Mouse (Mus musculus): ENCODE measurements around the gene Csrp3. TPM values are rescaled to one million over a fixed set of nuclear protein-coding genes. Genes with fewer than 3 reads are reported as not detected.
A peak's percentile ranks its signal among the peaks of the same experiment; 100 is the strongest.

Csrp3 gene
- total RNA-seq, 2 experiments from 2014 or later, result 12.1 to 12.2 TPM

DNA sequence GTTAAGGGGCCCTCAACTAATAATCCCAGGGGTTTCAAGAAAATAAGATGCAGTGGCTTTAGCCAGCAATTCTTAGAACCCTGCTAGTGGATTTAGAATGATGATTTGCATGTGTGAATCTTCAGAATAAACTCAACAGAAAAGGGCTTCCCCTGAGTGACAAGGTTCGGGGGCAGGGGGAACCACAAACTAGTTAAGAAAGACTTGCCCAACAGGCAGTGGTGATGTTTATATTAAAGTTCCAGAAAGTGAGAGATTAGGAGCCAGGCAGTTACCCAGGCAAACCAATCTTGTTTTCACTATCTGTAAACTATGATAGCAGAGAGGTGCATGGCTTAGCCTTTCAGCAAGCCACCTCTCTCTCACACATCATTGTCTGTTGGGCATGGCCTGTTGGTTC is 15.1 kb downstream of the Csrp3 start:
- 0 out of 2 replicates have a peak, but pooled peaks have one; percentile 33 for ATAC-seq (ENCODE audit: poor library complexity, severe bottlenecking)

DNA sequence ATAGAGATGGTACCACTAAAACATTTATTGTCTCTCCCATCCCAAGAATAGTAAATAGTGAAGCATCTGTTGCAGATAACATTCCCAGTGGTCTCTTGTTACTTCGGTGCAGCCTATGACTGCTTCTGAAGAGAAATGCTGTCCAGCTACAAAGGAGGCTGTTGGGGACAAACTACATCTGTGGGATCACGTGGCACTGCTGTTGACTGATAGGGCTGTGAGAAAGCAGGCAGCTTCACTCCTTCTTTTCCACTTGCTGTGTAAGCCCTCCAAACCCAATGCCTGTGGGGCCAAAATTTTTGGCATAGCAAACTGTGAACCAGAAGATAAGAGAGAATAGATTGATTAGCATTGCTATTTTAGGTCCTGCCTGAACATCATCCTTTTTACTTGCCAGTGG is 17.4 kb downstream of the Csrp3 start:
- no peak for ATAC-seq (ENCODE audit: poor library complexity, severe bottlenecking)

DNA sequence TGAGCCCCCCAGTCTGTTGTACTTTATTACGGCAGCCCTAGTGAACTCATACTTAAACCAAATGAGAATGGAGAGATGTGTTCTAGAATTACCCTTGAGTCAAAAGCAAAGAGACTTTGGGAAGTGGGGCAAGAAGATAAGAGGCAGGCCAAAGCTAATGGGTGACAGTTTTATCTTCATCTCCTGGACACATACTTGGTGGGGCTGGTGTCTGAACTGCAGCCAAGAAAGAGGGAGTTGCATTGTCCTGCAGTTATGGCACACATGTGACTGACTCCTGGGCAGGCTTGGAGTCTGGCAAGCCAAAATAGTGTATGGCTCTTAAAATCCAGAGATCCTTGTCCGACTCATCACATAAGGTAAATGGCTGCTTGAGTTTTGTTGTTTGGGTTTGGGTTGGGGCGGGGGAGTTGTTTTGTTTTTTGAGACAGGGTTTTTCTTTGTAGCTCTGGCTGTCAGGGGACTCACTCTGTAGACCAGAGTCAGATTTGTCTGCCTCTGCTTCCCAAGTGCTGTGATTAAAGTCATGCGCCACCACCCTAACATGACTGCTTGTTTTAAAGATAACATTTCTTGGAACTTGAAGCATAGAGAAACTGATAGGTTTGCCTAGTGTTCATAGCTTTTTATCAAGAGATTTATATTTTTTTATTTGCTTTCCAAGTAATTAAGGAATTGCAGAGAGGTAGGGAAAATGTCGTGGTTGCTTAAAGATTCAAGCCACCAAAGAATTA is 18.5 kb downstream of the Csrp3 start:
- ATAC-seq (ENCODE audit: poor library complexity, severe bottlenecking), result no peak

DNA sequence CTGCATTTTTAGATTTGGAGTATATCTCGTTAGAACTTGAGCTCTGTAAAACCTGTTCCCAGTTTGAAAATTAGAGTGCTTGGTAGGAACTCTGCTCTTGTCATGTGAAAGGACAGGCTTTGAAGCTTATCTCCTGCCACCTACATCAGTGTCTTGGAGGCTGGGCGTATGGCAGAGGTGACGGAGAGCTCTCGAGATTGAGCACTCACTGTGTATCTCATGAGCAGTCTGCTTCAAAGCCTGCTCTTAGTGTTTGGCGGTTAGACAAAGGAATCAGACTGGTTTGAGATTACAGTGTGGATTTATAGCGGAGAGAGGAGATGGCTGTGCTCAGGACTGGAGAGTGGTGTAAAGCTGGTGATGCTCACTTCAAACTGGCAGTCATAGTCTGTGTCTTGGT is 22.7 kb downstream of the Csrp3 start:
- no peak for ATAC-seq (ENCODE audit: poor library complexity, severe bottlenecking)

DNA sequence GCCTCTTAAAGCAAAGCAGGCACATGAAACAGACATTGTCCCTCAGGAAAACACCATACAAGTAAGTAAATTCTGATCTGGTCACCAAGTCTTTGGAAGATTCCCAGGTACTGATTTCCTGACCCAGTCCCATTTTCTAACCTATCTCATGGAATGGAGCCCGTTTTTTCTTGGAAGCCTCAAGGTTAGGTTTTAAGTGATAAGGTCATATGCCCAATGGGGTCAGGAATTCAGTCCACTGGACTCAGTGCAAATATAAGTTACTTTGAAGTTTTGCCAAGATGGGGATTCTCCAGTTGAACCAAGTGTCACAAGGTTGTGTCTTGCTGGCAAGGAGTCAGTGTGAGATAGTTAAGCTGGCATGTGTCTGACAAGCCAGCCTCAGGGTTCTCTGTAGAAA is 23.2 kb downstream of the Csrp3 start:
- no peak for ATAC-seq (ENCODE audit: poor library complexity, severe bottlenecking)

DNA sequence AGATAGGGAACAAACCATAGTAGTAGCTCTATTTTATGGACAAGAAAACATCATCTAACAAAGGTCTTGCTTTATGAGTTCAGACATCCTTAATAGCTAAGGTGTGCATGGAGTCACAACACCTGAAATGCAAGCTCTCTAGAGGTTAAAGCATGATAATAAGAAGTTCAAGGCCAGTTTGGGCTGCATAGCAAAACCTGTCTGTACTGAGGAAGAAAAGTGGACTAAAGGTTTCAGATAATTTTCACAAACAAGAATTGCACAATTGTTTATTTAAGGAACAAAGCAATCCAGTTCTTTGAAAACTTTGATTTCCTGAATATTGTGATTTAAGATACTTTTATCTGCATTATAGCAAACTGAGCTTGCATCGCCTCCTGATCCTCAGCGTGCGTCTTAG is 24.2 kb downstream of the Csrp3 start:
- no peak for ATAC-seq (ENCODE audit: poor library complexity, severe bottlenecking)

DNA sequence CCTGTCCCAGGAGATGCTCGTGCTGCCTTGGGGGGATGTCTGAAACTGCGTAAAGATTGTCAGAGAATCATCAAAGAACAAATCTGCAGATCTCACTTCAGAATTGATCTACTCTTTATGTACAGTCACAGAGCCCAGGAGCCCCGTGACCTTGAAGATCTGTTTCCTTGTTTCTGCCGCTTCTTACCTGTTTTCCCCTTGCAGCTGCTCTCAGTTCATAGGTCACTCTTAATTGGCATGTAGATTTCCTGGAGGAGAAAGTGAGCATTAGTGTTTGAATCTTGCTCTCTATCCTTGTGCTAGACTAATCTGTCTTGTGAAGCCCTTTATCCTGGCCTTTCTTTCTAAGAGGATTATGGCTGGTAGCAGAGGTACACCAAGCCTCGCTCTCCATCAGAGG is 26.2 kb downstream of the Csrp3 start:
- ATAC-seq (ENCODE audit: poor library complexity, severe bottlenecking), result no peak

DNA sequence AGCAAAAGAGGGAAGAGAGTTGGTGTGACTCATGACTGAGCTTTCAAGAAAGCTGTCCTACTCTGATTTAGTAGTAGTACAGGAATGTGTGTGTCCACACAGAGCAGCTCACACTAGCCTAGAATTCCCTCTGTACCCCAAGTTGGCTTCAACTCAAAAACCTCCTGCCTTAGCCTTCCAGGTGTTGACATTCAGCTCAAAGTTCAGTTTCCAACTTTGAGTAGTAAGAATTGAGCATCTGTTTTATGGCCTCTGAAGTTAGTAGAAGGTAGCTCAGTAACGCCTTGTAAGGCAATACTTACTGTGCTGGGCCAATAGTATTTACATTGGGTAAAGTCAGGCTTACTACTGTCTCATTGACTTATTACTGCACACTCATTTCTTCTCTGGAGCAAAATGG is 34.2 kb downstream of the Csrp3 start:
- no peak for ATAC-seq (ENCODE audit: poor library complexity, severe bottlenecking)

DNA sequence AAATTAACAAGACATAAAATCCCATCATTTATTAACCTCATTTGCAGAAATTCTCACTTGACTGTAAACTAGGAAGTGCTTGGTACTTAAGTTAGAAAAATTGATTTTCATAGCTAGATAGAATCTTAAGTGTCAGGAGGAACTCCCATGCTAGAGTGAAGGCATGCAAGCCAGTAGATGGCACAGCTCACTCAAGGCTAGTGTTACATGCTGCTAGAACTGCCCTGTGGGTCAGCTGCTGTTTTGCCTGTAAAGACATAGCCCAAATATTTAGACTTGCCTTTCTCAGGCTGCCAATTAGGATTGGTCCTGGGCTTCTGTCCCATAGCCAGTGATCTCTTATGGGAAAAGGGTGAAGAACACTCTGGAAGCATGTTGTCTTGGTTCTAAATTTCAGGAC is 35.5 kb downstream of the Csrp3 start:
- no peak for ATAC-seq (ENCODE audit: poor library complexity, severe bottlenecking)

DNA sequence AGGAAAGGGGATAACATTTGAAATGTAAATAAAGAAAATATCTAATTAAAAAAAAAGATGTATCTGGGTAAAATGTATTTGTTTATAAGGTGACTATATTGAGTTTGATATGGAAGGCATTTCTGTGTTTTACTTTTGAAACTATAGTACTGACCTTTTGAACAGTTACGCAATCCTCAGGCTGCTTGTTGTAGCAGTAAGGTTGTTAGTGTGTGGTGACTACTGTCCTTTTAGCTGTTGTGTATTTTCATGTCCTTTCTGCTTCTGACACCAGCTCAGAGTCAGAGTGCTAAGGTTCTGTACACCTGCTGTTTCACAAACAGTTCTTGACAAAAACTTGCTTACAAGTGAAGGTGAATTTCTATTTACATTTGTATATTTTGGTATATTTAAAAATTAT is 37.2 kb downstream of the Csrp3 start:
- ATAC-seq (ENCODE audit: poor library complexity, severe bottlenecking), result no peak

DNA sequence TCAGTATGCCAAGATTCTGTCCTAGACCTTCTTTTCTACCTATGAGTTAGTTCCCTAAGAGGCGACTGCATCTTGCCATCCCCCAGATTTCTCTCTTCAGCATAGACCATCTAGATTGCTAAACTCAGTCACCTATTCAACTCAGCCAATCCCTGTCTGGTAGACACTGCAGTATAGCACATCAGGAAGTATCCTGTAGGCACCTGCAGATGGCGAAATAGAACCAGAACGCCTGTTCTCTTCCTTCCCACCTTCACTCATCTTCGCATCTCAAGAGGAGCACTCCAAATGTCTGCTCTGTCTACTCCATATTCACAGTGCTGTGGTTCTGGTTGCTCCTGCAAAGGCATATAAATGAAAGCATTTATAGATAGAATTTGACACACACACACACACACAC is 41.2 kb downstream of the Csrp3 start:
- ATAC-seq (ENCODE audit: poor library complexity, severe bottlenecking), result no peak

DNA sequence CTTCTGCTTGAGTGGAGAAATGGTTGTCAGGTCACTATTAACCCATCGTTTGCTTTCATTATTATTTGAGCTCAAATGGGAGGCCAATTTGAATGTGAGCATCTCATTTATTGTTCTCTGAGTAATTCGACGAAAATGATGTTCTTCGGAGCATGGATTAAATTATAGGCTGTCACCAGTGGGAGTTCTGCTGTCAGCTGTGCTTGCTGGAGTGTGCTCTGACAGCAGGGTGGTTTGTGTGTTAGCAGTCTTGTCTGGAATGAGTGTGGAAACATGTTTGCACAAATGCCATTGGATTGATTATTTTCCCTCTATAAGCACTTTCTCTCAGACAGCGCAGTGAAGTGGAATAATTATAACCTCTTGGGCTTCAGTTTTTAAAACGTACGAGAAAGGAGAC is 44.5 kb downstream of the Csrp3 start:
- no peak for ATAC-seq (ENCODE audit: poor library complexity, severe bottlenecking)

DNA sequence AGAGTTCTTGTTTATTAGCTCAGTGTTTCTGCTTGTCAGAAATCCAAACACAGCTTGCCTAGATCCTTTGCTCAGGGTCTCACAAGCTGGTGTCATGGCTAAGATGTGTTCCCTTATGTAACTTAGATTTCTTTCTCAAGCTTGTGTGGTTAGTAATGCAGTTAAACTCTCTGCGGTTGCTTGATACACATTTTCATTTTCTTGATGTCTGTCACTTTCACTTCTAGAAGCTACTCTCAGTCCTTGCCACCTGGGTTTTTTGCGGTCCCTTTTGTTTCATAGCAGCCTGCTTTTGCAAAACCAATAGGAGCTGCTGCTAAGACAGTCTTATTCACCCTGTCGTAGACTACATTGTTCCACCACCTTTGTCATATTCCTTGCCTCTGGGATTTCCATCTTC is 52.7 kb downstream of the Csrp3 start:
- ATAC-seq (ENCODE audit: poor library complexity, severe bottlenecking), result peak; percentile 77

DNA sequence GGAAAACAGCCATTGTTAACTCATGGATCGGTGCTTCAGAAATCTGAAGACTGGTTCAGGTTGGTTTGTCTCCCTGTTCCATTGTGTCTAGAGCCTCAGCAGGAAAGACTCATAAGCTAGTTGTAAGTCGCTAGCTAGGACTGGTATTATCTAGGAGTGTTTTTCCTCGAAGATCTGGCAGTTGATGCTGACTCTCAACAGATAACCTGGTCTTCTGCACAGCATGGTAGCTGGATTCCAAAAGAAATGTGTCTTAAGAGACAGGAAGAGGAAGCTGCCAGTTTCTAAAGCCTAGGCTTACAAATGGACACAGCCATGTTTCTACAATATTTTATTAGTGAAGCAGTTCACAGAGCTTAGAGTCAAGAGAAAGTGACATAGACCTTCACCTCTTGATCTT is 56.4 kb downstream of the Csrp3 start:
- no peak for ATAC-seq (ENCODE audit: poor library complexity, severe bottlenecking)

DNA sequence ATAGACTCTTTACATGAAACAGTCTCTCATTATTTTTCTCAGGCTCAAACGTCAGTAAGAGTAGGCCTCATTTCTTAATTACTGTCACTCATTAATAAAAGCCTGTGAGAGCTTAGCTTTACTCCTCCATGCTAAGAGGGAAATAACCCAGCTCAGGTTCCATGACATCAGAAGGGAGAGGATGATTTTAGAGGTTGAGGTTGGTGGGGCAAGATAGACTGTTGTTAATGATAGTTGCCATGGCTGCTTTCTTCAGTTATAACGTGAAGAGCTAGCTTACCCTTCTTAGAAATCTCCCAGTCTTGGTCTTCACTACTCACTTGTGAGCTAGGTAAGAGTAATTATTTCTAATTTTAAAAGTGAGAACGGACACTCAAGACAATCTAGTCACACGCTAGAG is 57.7 kb downstream of the Csrp3 start:
- no peak for ATAC-seq (ENCODE audit: poor library complexity, severe bottlenecking)

DNA sequence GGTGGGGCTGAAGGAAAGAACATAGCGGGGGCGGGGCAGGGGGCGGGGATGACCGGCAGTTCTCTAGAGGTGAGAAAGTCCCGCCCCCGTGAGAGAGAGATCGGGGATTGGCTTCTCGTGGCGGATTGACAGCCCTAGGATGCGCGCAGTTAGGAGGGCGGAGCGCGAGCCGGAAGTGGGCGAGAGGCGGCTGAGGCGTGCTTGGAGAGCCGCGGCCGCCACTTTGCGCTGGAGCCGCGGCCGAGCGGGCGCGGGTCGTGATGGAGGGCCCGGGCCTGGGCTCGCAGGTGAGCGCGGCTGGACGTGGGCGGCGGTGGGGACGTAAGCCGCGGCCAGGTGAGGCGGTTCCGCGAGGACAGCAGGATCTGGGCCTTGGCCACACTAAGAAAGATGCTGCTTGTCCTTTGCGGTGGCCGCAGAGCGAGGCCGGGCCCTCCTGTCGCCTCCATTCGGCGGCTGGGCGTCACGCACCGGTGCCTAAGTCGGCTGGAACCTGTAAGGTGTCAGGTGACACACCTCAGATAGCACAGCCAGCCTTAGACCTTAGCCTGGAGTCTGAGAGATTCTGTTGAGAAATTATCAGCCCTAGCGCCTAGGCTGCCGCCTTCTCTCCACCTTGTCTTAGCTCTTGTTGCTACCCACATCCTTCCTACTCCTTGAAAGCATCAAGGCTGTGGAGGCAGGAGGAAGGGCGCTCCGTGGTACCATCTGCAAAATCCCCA is 58.8 kb downstream of the Csrp3 start, which contains the start of gene Zdhhc13:
Gene Zdhhc13 (plus strand): TSS at position 153 of the 722 bp plus-strand sequence.
- peak; percentile 92 for ATAC-seq (ENCODE audit: poor library complexity, severe bottlenecking)

DNA sequence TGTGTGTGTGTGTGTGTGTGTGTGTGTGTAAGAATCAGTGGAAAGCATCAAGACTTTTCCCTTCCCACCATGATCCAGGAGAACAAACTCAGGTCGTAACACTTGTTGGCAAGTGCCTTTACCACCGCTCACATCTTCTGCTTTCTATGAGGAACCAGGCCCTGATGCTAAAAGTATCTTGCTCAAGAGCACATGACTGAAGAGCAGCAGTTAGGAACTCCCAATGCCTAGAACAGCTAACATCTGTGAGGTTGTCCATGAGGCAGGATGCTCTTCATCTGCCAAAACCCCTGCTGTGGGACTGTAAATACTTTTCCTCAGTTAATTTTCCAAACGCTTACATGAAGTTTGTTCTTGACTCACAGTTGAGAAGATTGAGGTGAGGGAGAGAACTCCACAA is 59.5 kb downstream of the Csrp3 start:
- peak; percentile 79 for ATAC-seq (ENCODE audit: poor library complexity, severe bottlenecking)

DNA sequence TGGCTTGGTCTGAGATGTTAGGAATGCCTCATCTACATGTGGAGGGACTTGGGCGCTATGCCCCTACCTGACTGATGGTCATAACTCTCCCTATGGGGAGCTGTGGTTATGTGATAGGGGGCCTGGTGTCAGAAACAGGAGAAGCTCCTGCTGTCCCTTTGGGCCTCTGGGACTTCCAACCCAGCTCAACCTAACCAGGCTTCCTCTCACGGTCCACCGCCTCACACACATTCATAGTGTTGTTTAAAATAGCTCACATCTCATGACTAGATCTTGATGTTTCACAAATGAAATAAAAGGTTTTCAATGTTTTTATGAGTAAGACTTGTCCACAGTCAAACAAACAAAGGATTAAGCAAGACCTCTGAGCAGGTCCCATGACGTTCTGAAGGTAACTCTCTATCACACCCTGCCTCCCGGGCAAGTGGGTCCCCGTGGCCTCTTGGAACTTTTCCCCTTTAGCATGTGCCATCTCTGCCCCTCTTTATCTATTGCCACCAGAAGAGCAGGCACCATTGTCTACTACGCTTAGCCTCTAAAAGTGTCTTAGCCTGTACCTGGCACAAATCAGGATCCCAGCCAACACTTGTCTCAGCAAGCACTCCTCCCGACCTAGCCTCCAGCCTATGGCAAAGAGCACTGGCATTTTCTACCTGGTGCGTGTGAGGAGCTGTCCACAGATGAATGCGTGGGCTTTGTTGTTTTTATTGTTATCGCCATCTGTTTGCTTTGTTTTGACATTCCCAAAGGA is 62.9 kb downstream of the Csrp3 start:
- no peak for ATAC-seq (ENCODE audit: poor library complexity, severe bottlenecking)

DNA sequence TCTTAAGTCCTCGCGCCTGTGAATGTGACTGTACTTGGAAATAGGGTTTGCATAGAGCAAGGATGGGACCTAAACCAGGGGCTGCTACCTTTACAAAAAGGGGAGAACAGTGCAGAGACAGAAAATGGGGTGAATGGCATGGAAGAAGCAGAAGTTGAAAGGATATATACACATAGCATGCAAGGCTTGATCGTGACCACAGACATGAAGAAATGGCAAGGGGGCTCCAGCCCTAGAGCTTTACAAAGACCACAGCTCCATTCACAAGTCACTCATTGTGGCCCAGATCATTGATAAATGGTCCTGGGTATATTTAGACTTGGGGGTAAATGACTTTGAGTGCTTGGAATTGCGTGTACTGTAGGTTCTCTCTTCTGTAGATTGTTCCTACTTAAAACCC is 65.4 kb downstream of the Csrp3 start:
- peak; percentile 67 for ATAC-seq (ENCODE audit: poor library complexity, severe bottlenecking)

Measured in megakaryocyte, adult 5-6 weeks (primary cell).